Mouse (Mus musculus) MEL (cell line): ENCODE data around the gene Poc1a. TPM values are rescaled to one million over a fixed set of nuclear protein-coding genes. Genes with fewer than 3 reads are reported as not detected.

Experiments
- DNase-seq: peaks from one replicate; pipeline ENCODE4 v3.0.0; 2011; ENCODE audit warnings: low read depth, low spot score
- H3K27ac ChIP-seq: 2 replicates; pipeline ENCODE4 v1.5.1; 2012; ENCODE audit warnings: low read depth, mild to moderate bottlenecking, control low read depth, low read length, moderate library complexity; ENCODE audit not compliant: control insufficient read depth
- H3K27me3 ChIP-seq, 2 experiments: fragments of 150-350 bp in 1 of 2; sonication (generic) in 1 of 2; 2 replicates each; pipeline ENCODE4 v1.6.1; 2012; ENCODE audit warnings: low read length in 2 of 2, mild to moderate bottlenecking in 2 of 2, improper control_type of control experiment in 1 of 2, moderate library complexity in 1 of 2; ENCODE audit not compliant: insufficient read depth in 2 of 2, control insufficient read depth in 1 of 2
- H3K36me3 ChIP-seq, 2 experiments: 2 replicates each; pipeline ENCODE4 v1.6.1; 2012 to 2014; ENCODE audit warnings: low read length in 2 of 2, improper control_type of control experiment in 1 of 2, inconsistent platforms in 1 of 2, mild to moderate bottlenecking in 1 of 2; ENCODE audit not compliant: insufficient read depth in 2 of 2, control insufficient read depth in 1 of 2
- H3K4me1 ChIP-seq, 2 experiments: fragments of 150-350 bp in 1 of 2; sonication (generic) in 1 of 2; 2 replicates each; pipeline ENCODE4 v1.6.1; 2012; ENCODE audit warnings: low read length in 2 of 2, improper control_type of control experiment in 1 of 2, mild to moderate bottlenecking in 1 of 2; ENCODE audit not compliant: insufficient read depth in 2 of 2, control insufficient read depth in 1 of 2
- H3K4me3 ChIP-seq, 2 experiments: fragments of 150-350 bp in 1 of 2; sonication (generic) in 1 of 2; 2 replicates each; pipeline ENCODE4 v1.5.1; 2012; ENCODE audit warnings: low read depth in 2 of 2, low read length in 2 of 2, mild to moderate bottlenecking in 2 of 2, moderate library complexity in 2 of 2, control low read depth in 1 of 2, improper control_type of control experiment in 1 of 2; ENCODE audit not compliant: control insufficient read depth in 1 of 2, insufficient read depth in 1 of 2
- H3K79me2 ChIP-seq: 2 replicates; pipeline ENCODE4 v1.6.1; 2012; ENCODE audit warnings: mild to moderate bottlenecking, low read length, moderate library complexity; ENCODE audit not compliant: control insufficient read depth, poor library complexity, insufficient read depth
- H3K9ac ChIP-seq: 2 replicates; pipeline ENCODE4 v1.6.1; 2012; ENCODE audit warnings: low read depth, mild to moderate bottlenecking, control low read depth, low read length, moderate library complexity; ENCODE audit not compliant: control insufficient read depth, poor library complexity, severe bottlenecking
- H3K9me3 ChIP-seq: fragments of 150-350 bp; sonication (generic); replicated peaks from 2 replicates; pipeline ENCODE4 v1.6.1; 2012; ENCODE audit warnings: mild to moderate bottlenecking, low read length, improper control_type of control experiment, moderate library complexity; ENCODE audit not compliant: insufficient read depth
- BHLHE40 ChIP-seq: IDR thresholded peaks from 2 replicates; pipeline ENCODE4 v1.6.1; 2012; ENCODE audit warnings: low read depth, mild to moderate bottlenecking, inconsistent platforms, low read length, improper control_type of control experiment, borderline replicate concordance
- CHD1 ChIP-seq: IDR thresholded peaks from 2 replicates; pipeline ENCODE4 v1.6.1; 2012; ENCODE audit warnings: low read depth, mild to moderate bottlenecking, inconsistent platforms, low read length, improper control_type of control experiment
- CHD2 ChIP-seq: IDR thresholded peaks from 2 replicates; pipeline ENCODE4 v1.6.1; 2011; ENCODE audit warnings: low read length, improper control_type of control experiment
- CTCF ChIP-seq, 3 experiments: IDR thresholded peaks in 2 of 3; conservative IDR thresholded peaks in 1 of 3; 2 replicates each; pipeline ENCODE4 v1.5.1; 2011 to 2012; ENCODE audit warnings: low read length in 3 of 3, low read depth in 2 of 3, mild to moderate bottlenecking in 2 of 3, improper control_type of control experiment in 1 of 3, inconsistent platforms in 1 of 3, mixed read lengths in 1 of 3, moderate library complexity in 1 of 3; ENCODE audit not compliant: control insufficient read depth in 1 of 3, insufficient read depth in 1 of 3, poor library complexity in 1 of 3, severe bottlenecking in 1 of 3
- ETS1 ChIP-seq: IDR thresholded peaks from 2 replicates; pipeline ENCODE4 v1.6.1; 2012; ENCODE audit warnings: low read depth, mild to moderate bottlenecking, inconsistent platforms, low read length, improper control_type of control experiment, moderate library complexity
- JUND ChIP-seq: IDR thresholded peaks from 2 replicates; pipeline ENCODE4 v1.6.1; 2011; ENCODE audit warnings: low read depth, mild to moderate bottlenecking, improper control_type of control experiment, low read length
- KAT2A ChIP-seq: conservative IDR thresholded peaks from 2 replicates; pipeline ENCODE4 v1.6.1; 2012; ENCODE audit warnings: low read depth, low read length, improper control_type of control experiment, inconsistent platforms
- MAFK ChIP-seq: IDR thresholded peaks from 2 replicates; pipeline ENCODE4 v1.6.1; 2011; ENCODE audit warnings: low read depth, mild to moderate bottlenecking, low read length, improper control_type of control experiment, borderline replicate concordance
- MAX ChIP-seq: IDR thresholded peaks from 2 replicates; pipeline ENCODE4 v1.6.1; 2011; ENCODE audit warnings: low read length, improper control_type of control experiment
- MEF2A ChIP-seq: IDR thresholded peaks from 2 replicates; pipeline ENCODE4 v1.6.1; 2014; ENCODE audit warnings: low read depth, mild to moderate bottlenecking, inconsistent platforms, low read length, improper control_type of control experiment; ENCODE audit not compliant: poor library complexity, insufficient replicate concordance, severe bottlenecking; ENCODE audit errors: extremely low read depth
- MXI1 ChIP-seq: IDR thresholded peaks from 2 replicates; pipeline ENCODE4 v1.6.1; 2011; ENCODE audit warnings: mild to moderate bottlenecking, low read depth, low read length, improper control_type of control experiment
- MYC ChIP-seq: IDR thresholded peaks from 2 replicates; pipeline ENCODE4 v1.6.1; 2011; ENCODE audit warnings: low read depth, mild to moderate bottlenecking, low read length, improper control_type of control experiment, moderate library complexity
- NELFE ChIP-seq: IDR thresholded peaks from 2 replicates; pipeline ENCODE4 v1.6.1; 2011; ENCODE audit warnings: low read depth, low read length, improper control_type of control experiment
- NRF1 ChIP-seq: IDR thresholded peaks from 2 replicates; pipeline ENCODE4 v1.6.1; 2014; ENCODE audit warnings: low read depth, mild to moderate bottlenecking, inconsistent platforms, low read length, improper control_type of control experiment, moderate library complexity; ENCODE audit not compliant: poor library complexity, insufficient read depth, severe bottlenecking
- SIN3A ChIP-seq: IDR thresholded peaks from 2 replicates; pipeline ENCODE4 v1.6.1; 2012; ENCODE audit warnings: low read length, improper control_type of control experiment, inconsistent platforms
- TCF12 ChIP-seq: IDR thresholded peaks from 2 replicates; pipeline ENCODE4 v1.6.1; 2014; ENCODE audit warnings: low read depth, mild to moderate bottlenecking, inconsistent platforms, low read length, improper control_type of control experiment, moderate library complexity
- ZC3H11A ChIP-seq: IDR thresholded peaks from 2 replicates; pipeline ENCODE4 v1.6.1; 2012; ENCODE audit warnings: low read depth, mild to moderate bottlenecking, inconsistent platforms, low read length, improper control_type of control experiment
- ZNF384 ChIP-seq: IDR thresholded peaks from 2 replicates; pipeline ENCODE4 v1.6.1; 2012; ENCODE audit warnings: low read depth, mild to moderate bottlenecking, inconsistent platforms, low read length, improper control_type of control experiment
- polyA plus RNA-seq, 2 experiments: library from polyadenylated mRNA; stranded (reverse) in 1 of 2; unstranded in 1 of 2; fragments of >175 nt in 1 of 2; fragments of >200 nt in 1 of 2; gene quantifications; 2 replicates each; pipeline versions ENCODE4 v1.2.1 to v1.2.4; 2012; ENCODE audit warnings: low replicate concordance in 2 of 2, low read depth in 1 of 2; ENCODE audit not compliant: insufficient read length in 2 of 2, insufficient read depth in 1 of 2, missing spikeins in 1 of 2
- total RNA-seq: library from RNA; depleted of rRNA; stranded (reverse); fragments of 300-350 nt; gene quantifications from 2 replicates; pipeline ENCODE4 v1.2.3, GENCODE M21; 2012

The Poc1a gene
- total and polyA plus RNA-seq, 3 experiments, result 33.8 to 41.3 TPM; not detected in 1

DNA sequence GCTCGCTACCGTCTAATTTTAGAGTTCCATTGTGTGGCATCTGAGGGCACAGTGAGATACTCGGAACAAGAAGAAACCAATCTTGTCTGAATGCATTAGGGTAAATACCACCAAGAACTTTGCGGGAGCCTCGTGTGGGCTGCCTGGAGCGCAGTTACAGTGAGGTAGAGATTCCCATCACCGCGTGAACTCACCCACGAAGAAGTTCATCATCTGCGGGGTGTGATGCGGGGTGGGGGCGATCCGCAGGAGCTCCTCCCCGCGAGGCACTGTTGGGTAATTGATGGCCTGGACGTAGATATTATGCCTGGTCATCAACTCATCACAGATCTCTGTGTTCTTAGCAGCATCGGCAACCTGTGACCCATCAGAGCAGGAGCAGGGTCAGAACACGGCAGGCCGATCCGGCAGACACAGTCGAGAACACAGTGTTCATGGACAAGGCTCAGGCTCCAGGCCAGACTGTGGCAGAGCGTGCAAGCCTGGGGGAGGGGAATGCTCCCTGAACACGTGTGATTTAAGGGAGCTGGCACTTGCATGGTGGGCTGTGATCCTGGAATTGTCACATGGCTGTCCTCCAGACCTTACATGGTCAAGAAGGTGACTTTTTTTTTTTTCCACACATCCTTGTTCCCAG lies 45.5 kb upstream of the Poc1a start:
- H3K27ac ChIP-seq, result no peak overlapping the region
- H3K9ac ChIP-seq, result no peak overlapping the region
- TF ChIP-seq SIN3A (no peak), MAX (no peak), CHD1 (no peak), MAFK (no peak), BHLHE40 (no peak), ZC3H11A (no peak), CTCF (IDR thresholded peaks at IDR 0.05 in 2 of 3, conservative IDR thresholded peaks at IDR 0.05 in 1 of 3; ENCODE audit: control insufficient read depth in 1 of 3, insufficient read depth in 1 of 3, low read depth in 2 of 3, low read length in 3 of 3, poor library complexity in 1 of 3, severe bottlenecking in 1 of 3) (no peak)
- H3K9me3 ChIP-seq, result no peaks in the 10 kb centered on the region
- DNase-seq, result no peak
- H3K27me3 ChIP-seq, result no peaks in the 10 kb centered on the region
- H3K36me3 ChIP-seq, result peaks cover 0 to 4% of the 10 kb centered on the region in 2 experiments; a peak in 2 of 4 replicates
- H3K79me2 ChIP-seq, result no peaks in the 10 kb centered on the region
- peaks cover 0 to 4% of the 10 kb centered on the region in 2 experiments; a peak in 1 of 4 replicates for H3K4me1 ChIP-seq
- H3K4me3 ChIP-seq, result no peak overlapping the region

DNA sequence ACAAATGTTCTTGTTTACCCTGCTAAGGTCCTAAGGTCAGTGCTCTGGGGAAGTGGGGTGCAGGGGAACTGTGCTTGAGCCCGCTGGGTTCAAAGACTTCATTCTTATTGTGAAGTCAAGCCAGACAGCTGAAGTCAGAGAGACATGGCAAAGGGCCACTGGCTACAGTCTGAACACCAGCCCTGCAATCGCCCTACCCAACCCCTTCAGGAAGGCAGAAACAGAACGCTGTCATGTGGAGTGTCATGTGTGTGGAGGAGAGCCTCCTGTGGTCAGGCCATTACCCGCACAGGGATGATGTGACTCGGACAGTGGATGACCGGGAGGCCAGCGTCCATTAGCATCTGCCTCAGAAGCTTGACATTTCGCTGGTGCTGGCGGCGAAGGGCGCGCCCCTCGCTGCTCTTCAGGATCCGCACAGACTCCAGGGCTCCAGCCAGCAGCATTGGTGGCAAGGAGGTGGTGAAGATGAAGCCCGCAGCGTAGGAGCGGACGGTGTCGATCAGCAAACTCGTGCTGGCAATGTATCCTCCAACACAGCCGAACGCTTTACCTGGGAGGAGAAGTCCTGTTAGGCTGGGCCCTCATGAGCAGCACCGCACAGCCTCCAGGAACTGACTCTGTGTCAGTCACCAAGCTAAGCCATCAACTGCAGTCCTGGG lies 44.6 kb upstream of the Poc1a start:
- H3K4me1 ChIP-seq, result no peaks in the 10 kb centered on the region
- H3K79me2 ChIP-seq, result no peaks in the 10 kb centered on the region
- DNase-seq, result no peak
- no peak overlapping the region for H3K27ac ChIP-seq
- peaks cover 0 to 4% of the 10 kb centered on the region in 2 experiments; a peak in 1 of 4 replicates for H3K36me3 ChIP-seq
- H3K9ac ChIP-seq, result no peak overlapping the region
- no peak overlapping the region for H3K4me3 ChIP-seq
- TF ChIP-seq KAT2A (no peak), CHD2 (no peak), JUND (no peak), MEF2A (no peak), CTCF (IDR thresholded peaks at IDR 0.05 in 2 of 3, conservative IDR thresholded peaks at IDR 0.05 in 1 of 3; ENCODE audit: control insufficient read depth in 1 of 3, insufficient read depth in 1 of 3, low read depth in 2 of 3, low read length in 3 of 3, poor library complexity in 1 of 3, severe bottlenecking in 1 of 3) (no peak), ETS1 (no peak), NRF1 (no peak), MAX (no peak), MYC (no peak), MAFK (no peak), MXI1 (no peak), ZC3H11A (no peak), TCF12 (no peak), ZNF384 (no peak), NELFE (no peak), CHD1 (no peak)
- H3K9me3 ChIP-seq, result no peaks in the 10 kb centered on the region
- H3K27me3 ChIP-seq, result no peaks in the 10 kb centered on the region
